ENCODE assay signal across 30 mouse cellular contexts in the genomic region with DNA sequence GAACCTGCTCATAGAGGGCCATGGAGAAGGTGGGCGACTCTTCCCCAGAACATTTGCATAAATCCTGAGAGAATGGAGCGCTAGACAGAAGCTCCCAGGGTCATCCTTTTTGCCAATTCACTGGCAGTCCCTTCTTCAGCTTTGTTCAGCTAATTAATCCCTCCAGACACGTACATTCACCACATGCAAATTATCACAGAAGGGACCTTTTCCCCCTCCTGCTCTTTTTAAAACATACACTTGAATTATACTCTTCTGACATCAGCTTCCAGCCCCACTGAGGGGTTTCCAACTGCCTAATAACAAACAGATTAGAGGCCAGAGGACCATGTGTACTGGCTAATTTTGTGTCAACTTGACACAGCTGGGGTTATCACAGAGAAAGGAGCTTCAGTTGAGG.
DNase-seq lines count a peak whose midpoint lies in the region; ATAC-seq lines count a peak whose summit lies in the region.
"Had no signal": no experiment of that assay in that cellular context is flagged by ENCODE, and none has a peak within 500 bp of the region (broad histone marks: within the 10 kb centered on the region; RNA-seq: fewer than 3 reads in every experiment).

No protein-coding gene starts in this region.

- H3K27me3 ChIP-seq in hindbrain, embryonic 12.5 days, result peaks cover 7% of the 10 kb centered on the region; the same call in 1 of the 2 replicates
- peaks cover 15% of the 10 kb centered on the region for H3K27me3 ChIP-seq in hindbrain, embryonic 10.5 days (ENCODE audit: insufficient read depth, poor library complexity, severe bottlenecking)
- H3K27me3 ChIP-seq in neural tube, embryonic 12.5 days (replicated peaks), result no peaks in the 10 kb centered on the region
- no peaks in the 10 kb centered on the region for H3K27me3 ChIP-seq in neural tube, embryonic 15.5 days (replicated peaks)
- peaks cover 21% of the 10 kb centered on the region for H3K27me3 ChIP-seq in midbrain, embryonic 14.5 days (ENCODE audit: control insufficient read depth, insufficient read depth, low read length)
- H3K27me3 ChIP-seq: CH12.LX; heart, embryonic 15.5 days; hindbrain, embryonic 15.5 days; liver, embryonic 12.5 days; stomach, embryonic 15.5 days had no signal

- no peak for DNase-seq in hindbrain, embryonic 10.5 days (ENCODE audit: low spot score)
- DNase-seq in midbrain, embryonic 14.5 days, result peak; percentile 35
- no peak for DNase-seq in kidney, postnatal 14 days
- DNase-seq: adrenal gland, adult 2 months; adrenal gland, postnatal 36 days; B cell, adult 2 months; cerebellum, adult 2 months; cerebellum, postnatal 14 days; gastrocnemius, postnatal 14 days; heart, adult 11 months; kidney, adult 11 months; kidney, postnatal 36 days; layer of hippocampus, postnatal 36 days; left cerebral cortex, postnatal 4 days; liver, postnatal 0 days; lung, postnatal 36 days; right cerebral cortex, postnatal 25 days had no signal

- no peaks in the 10 kb centered on the region for H3K9me3 ChIP-seq in hindbrain, embryonic 12.5 days (replicated peaks)
- H3K9me3 ChIP-seq in hindbrain, embryonic 10.5 days, result no peaks in the 10 kb centered on the region
- H3K9me3 ChIP-seq in neural tube, embryonic 12.5 days, result no peaks in the 10 kb centered on the region
- H3K9me3 ChIP-seq in neural tube, embryonic 15.5 days (replicated peaks), result no peaks in the 10 kb centered on the region
- H3K9me3 ChIP-seq in midbrain, embryonic 14.5 days (ENCODE audit: control insufficient read depth, low read length), result no peaks in the 10 kb centered on the region
- H3K9me3 ChIP-seq: heart, embryonic 10.5 days; heart, embryonic 15.5 days; hindbrain, embryonic 15.5 days; liver, embryonic 12.5 days; stomach, embryonic 15.5 days had no signal

- ATAC-seq in hindbrain, embryonic 12.5 days (ENCODE audit: low FRiP score), result peak; percentile 40; the same call in 1 of the 2 replicates
- peak; percentile 68; the same call in 1 of the 2 replicates for ATAC-seq in neural tube, embryonic 12.5 days (ENCODE audit: low FRiP score, low read depth)
- no peak for ATAC-seq in neural tube, embryonic 15.5 days (ENCODE audit: low FRiP score)
- ATAC-seq in midbrain, embryonic 14.5 days (ENCODE audit: low FRiP score, low TSS enrichment), result no peak
- ATAC-seq: activated CD4-positive, CD25-positive, alpha-beta regulatory T cell, adult 4 months; inflammation-experienced regulatory T-cells, adult 6 months; liver, embryonic 12.5 days; liver, postnatal 0 days had no signal

- H3K4me1 ChIP-seq in hindbrain, embryonic 12.5 days, result peaks cover 14% of the 10 kb centered on the region
- H3K4me1 ChIP-seq in hindbrain, embryonic 10.5 days (replicated peaks), result peaks cover 24% of the 10 kb centered on the region
- H3K4me1 ChIP-seq in neural tube, embryonic 12.5 days, result peaks cover 11% of the 10 kb centered on the region
- H3K4me1 ChIP-seq in neural tube, embryonic 15.5 days, result 0 out of 2 replicates have a peak, but pooled peaks cover 2% of the 10 kb centered on the region
- H3K4me1 ChIP-seq in midbrain, embryonic 14.5 days (ENCODE audit: control insufficient read depth, insufficient read depth, low read length), result peaks cover 8% of the 10 kb centered on the region; the same call in 1 of the 2 replicates
- H3K4me1 ChIP-seq: heart, embryonic 15.5 days; liver, embryonic 12.5 days had no signal

- H3K4me2 ChIP-seq in hindbrain, embryonic 12.5 days (replicated peaks), result no peak overlapping the region
- H3K4me2 ChIP-seq in neural tube, embryonic 12.5 days (replicated peaks), result no peak overlapping the region
- no peak overlapping the region for H3K4me2 ChIP-seq in neural tube, embryonic 15.5 days
- no peak overlapping the region for H3K4me2 ChIP-seq in midbrain, embryonic 14.5 days (ENCODE audit: low read length)
- H3K4me2 ChIP-seq: heart, embryonic 15.5 days; hindbrain, embryonic 15.5 days; liver, embryonic 12.5 days; stomach, embryonic 15.5 days had no signal

- WGBS in hindbrain, embryonic 12.5 days, result 26% methylated on average over 3 of the region's 3 CpGs
- 35% methylated on average over 3 of the region's 3 CpGs for WGBS in hindbrain, embryonic 10.5 days
- WGBS in neural tube, embryonic 12.5 days, result 24% methylated on average over 3 of the region's 3 CpGs
- 13% methylated on average over 3 of the region's 3 CpGs for WGBS in neural tube, embryonic 15.5 days
- WGBS in midbrain, embryonic 14.5 days, result 10% methylated on average over 3 of the region's 3 CpGs

- no peaks in the 10 kb centered on the region for H3K36me3 ChIP-seq in hindbrain, embryonic 12.5 days
- H3K36me3 ChIP-seq in hindbrain, embryonic 10.5 days, result no peaks in the 10 kb centered on the region
- H3K36me3 ChIP-seq in neural tube, embryonic 12.5 days, result no peaks in the 10 kb centered on the region
- H3K36me3 ChIP-seq in neural tube, embryonic 15.5 days, result no peaks in the 10 kb centered on the region
- no peaks in the 10 kb centered on the region for H3K36me3 ChIP-seq in midbrain, embryonic 14.5 days (ENCODE audit: control insufficient read depth, insufficient read depth, low read length)
- H3K36me3 ChIP-seq: heart, embryonic 10.5 days; heart, embryonic 15.5 days; hindbrain, embryonic 15.5 days; liver, embryonic 12.5 days; stomach, embryonic 15.5 days had no signal

- no peak overlapping the region for H3K4me3 ChIP-seq in hindbrain, embryonic 12.5 days
- no peak overlapping the region for H3K4me3 ChIP-seq in hindbrain, embryonic 10.5 days
- H3K4me3 ChIP-seq in neural tube, embryonic 12.5 days, result no peak overlapping the region
- no peak overlapping the region for H3K4me3 ChIP-seq in neural tube, embryonic 15.5 days (replicated peaks)
- H3K4me3 ChIP-seq in midbrain, embryonic 14.5 days (replicated peaks; ENCODE audit: low read depth, low read length), result no peak overlapping the region
- H3K4me3 ChIP-seq: erythroblast, embryonic 14.5 days; heart, embryonic 10.5 days; heart, embryonic 15.5 days; hindbrain, embryonic 15.5 days; layer of hippocampus, adult 2 months; liver, embryonic 12.5 days; stomach, embryonic 15.5 days had no signal

- H3K27ac ChIP-seq in hindbrain, embryonic 12.5 days, result no peak overlapping the region
- no peak overlapping the region for H3K27ac ChIP-seq in hindbrain, embryonic 10.5 days
- H3K27ac ChIP-seq in neural tube, embryonic 12.5 days, result no peak overlapping the region
- no peak overlapping the region for H3K27ac ChIP-seq in neural tube, embryonic 15.5 days (replicated peaks)
- no peak overlapping the region for H3K27ac ChIP-seq in midbrain, embryonic 14.5 days (replicated peaks; ENCODE audit: low read depth, low read length)
- H3K27ac ChIP-seq: heart, embryonic 10.5 days; heart, embryonic 15.5 days; hindbrain, embryonic 15.5 days; layer of hippocampus, adult 2 months; liver, embryonic 12.5 days; stomach, embryonic 15.5 days had no signal

- no peak overlapping the region for H3K9ac ChIP-seq in hindbrain, embryonic 12.5 days
- no peak overlapping the region for H3K9ac ChIP-seq in neural tube, embryonic 12.5 days
- H3K9ac ChIP-seq in neural tube, embryonic 15.5 days (replicated peaks), result no peak overlapping the region
- H3K9ac ChIP-seq in midbrain, embryonic 14.5 days (replicated peaks; ENCODE audit: low read length), result no peak overlapping the region
- H3K9ac ChIP-seq: heart, embryonic 15.5 days; hindbrain, embryonic 15.5 days; liver, embryonic 12.5 days; liver, postnatal 0 days; stomach, embryonic 15.5 days had no signal

Comparison
In these comparisons a context has a peak if more than half of its experiments do, and no peak if none do; other contexts are left out.
1. ATAC-seq: peak in hindbrain, embryonic 12.5 days (single experiment) and neural tube, embryonic 12.5 days (single experiment); none in neural tube, embryonic 15.5 days (single experiment) and midbrain, embryonic 14.5 days (single experiment).